17 mouse cellular contexts compared by ENCODE assay signal in the genomic region with DNA sequence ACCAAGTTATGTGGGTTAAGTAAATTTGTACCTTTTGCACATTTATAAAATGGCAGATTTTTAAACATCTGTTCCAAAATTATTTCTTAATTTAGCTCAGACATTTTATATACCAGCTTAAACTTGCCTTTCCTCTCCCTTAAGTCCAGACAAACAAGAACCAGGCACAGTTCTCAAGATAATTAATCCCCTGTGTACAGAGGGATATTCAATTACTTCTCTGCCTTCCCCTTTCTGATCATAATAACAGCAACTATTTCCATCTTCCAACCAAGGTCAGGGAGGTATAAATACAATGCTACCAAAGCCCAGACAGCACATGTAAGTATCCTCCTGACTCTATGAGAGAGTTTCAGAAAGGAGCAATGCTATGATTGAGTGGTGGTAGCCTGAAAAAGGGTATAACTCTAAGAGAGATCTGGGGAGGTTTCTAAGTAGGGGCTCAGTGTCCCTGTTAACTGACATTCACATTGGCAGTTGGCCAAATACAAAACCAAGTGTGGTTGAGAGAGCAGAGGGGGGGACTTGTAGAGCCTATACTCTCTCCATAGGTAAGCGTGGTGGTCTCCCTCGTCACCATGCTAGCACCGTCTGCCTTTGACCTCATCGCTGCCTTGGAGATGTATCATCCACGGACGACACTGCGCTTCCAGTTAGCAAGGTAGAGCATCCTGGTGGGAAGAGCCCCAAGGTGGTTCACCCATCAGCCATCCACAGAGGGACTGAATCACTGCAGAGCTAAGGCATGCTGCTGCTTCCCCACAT. TPM values are rescaled to one million over a fixed set of nuclear protein-coding genes. Genes with fewer than 3 reads are reported as not detected.
"Had no signal": no experiment of that assay in that cellular context is flagged by ENCODE, and none has a peak within 500 bp of the region (broad histone marks: within the 10 kb centered on the region; RNA-seq: fewer than 3 reads in every experiment).

No protein-coding gene starts in this region.

- H3K4me3 ChIP-seq: kidney, embryonic 15.5 days; liver, embryonic 15.5 days; lung, embryonic 15.5 days; megakaryocyte, embryonic 14.5 days; midbrain, embryonic 12.5 days; myocyte; neural tube, embryonic 15.5 days had no signal

- ATAC-seq: intestine, embryonic 16.5 days had no signal

- H3K36me3 ChIP-seq: kidney, embryonic 15.5 days; liver, embryonic 15.5 days; lung, embryonic 15.5 days; midbrain, embryonic 12.5 days; neural tube, embryonic 15.5 days had no signal

- H3K4me2 ChIP-seq: kidney, embryonic 15.5 days; liver, embryonic 11.5 days; liver, embryonic 15.5 days; lung, embryonic 15.5 days; midbrain, embryonic 12.5 days; neural tube, embryonic 15.5 days had no signal

- H3K4me1 ChIP-seq: kidney, embryonic 15.5 days; lung, embryonic 15.5 days; megakaryocyte, embryonic 14.5 days; midbrain, embryonic 12.5 days had no signal

- H3K9me3 ChIP-seq: kidney, embryonic 15.5 days; liver, embryonic 15.5 days; lung, embryonic 15.5 days; megakaryocyte, embryonic 14.5 days; midbrain, embryonic 12.5 days; neural tube, embryonic 15.5 days had no signal

- DNase-seq: kidney, adult 2 months; kidney, postnatal 14 days; lung, postnatal 14 days; right cerebral cortex, postnatal 4 days; spleen, adult 18-20 months; thymus, adult 18-20 months; thymus, postnatal 25 days had no signal

- H3K27me3 ChIP-seq: kidney, embryonic 15.5 days; liver, embryonic 15.5 days; lung, embryonic 15.5 days; midbrain, embryonic 12.5 days; neural tube, embryonic 15.5 days had no signal

- H3K27ac ChIP-seq: kidney, embryonic 15.5 days; liver, embryonic 15.5 days; lung, embryonic 15.5 days; macrophage; midbrain, embryonic 12.5 days; neural tube, embryonic 15.5 days had no signal

- H3K9ac ChIP-seq: kidney, embryonic 15.5 days; liver, embryonic 15.5 days; lung, embryonic 15.5 days; midbrain, embryonic 12.5 days; neural tube, embryonic 15.5 days had no signal

RNA-seq across cellular contexts. Expression of a gene that starts 19.6 kb away (rescaled TPM):
- polyA plus RNA-seq: macrophage had no signal
